Mouse (Mus musculus): ENCODE data around the gene Dbt. TPM values are rescaled to one million over a fixed set of nuclear protein-coding genes. Genes with fewer than 3 reads are reported as not detected.

Gene Dbt
- polyA plus RNA-seq, 1 experiment from 2014 or later, result 20.2 TPM

- H3K9me3 ChIP-seq, result no peaks in the 10 kb centered on the region
- ATAC-seq (ENCODE audit: extremely low read depth, insufficient number of reproducible peaks, low FRiP score, low TSS enrichment), result no peak
- WGBS, result 5% methylated on average over 10 of the region's 10 CpGs
- peaks cover 19% of the 10 kb centered on the region for H3K4me1 ChIP-seq
- peak overlapping the region; percentile 88 for H3K4me3 ChIP-seq
- H3K27me3 ChIP-seq (replicated peaks), result no peaks in the 10 kb centered on the region
- peaks cover 13% of the 10 kb centered on the region for H3K36me3 ChIP-seq
- peak overlapping the region; percentile 84 for H3K4me2 ChIP-seq
- H3K9ac ChIP-seq, result peak overlapping the region; percentile 85
- peak overlapping the region; percentile 89; the same call in 1 of the 2 replicates for H3K27ac ChIP-seq (replicated peaks)
Observed at GRCm38 (mm10) chr3:116595603-116595991, 82.7 kb downstream of the Dbt start.

Other genes with a start within 250 kb of the Dbt start
- gene Cdc14a, start 89.0 kb upstream of the Dbt start, polyA plus RNA-seq (2015; fragmentation: Nextera tagmentation; extraction: Ambion mirVana), result 3.6 and 3.9 TPM in 2 replicates
- 52.9 and 59.4 TPM in 2 replicates for gene Rtca, start 4.9 kb upstream of the Dbt start, polyA plus RNA-seq (2015; fragmentation: Nextera tagmentation; extraction: Ambion mirVana)
- 29.9 and 31.7 TPM in 2 replicates for gene Lrrc39, start 49.9 kb downstream of the Dbt start, polyA plus RNA-seq (2015; fragmentation: Nextera tagmentation; extraction: Ambion mirVana)
- gene Sass6, start 81.9 kb downstream of the Dbt start, polyA plus RNA-seq (2015; fragmentation: Nextera tagmentation; extraction: Ambion mirVana), result 11.7 and 15.7 TPM in 2 replicates
- 18.6 and 18.8 TPM in 2 replicates for gene Trmt13, start 101.5 kb downstream of the Dbt start, polyA plus RNA-seq (2015; fragmentation: Nextera tagmentation; extraction: Ambion mirVana)
- 49.7 and 54.6 TPM in 2 replicates for gene Mfsd14a, start 149.6 kb downstream of the Dbt start, polyA plus RNA-seq (2015; fragmentation: Nextera tagmentation; extraction: Ambion mirVana)
- not detected in 2 replicates for gene Gm43191, start 168.2 kb downstream of the Dbt start, polyA plus RNA-seq (2015; fragmentation: Nextera tagmentation; extraction: Ambion mirVana)
- gene Slc35a3, start 199.8 kb downstream of the Dbt start, polyA plus RNA-seq (2015; fragmentation: Nextera tagmentation; extraction: Ambion mirVana), result 8.7 and 10.3 TPM in 2 replicates

Data from heart, embryonic 13.5 days (tissue).